Comparison of ENCODE assay signal across 22 mouse cellular contexts in genomic region chr4:116141736-116142135, GRCm38 (mm10). TPM values are rescaled to one million over a fixed set of nuclear protein-coding genes. Genes with fewer than 3 reads are reported as not detected.
"Had no signal": no experiment of that assay in that cellular context is flagged by ENCODE, and none has a peak within 500 bp of the region (broad histone marks: within the 10 kb centered on the region; RNA-seq: fewer than 3 reads in every experiment).

No protein-coding gene starts in this region.

- H3K4me3 ChIP-seq: kidney, embryonic 15.5 days; limb, embryonic 10.5 days; neural tube, embryonic 12.5 days had no signal

- DNase-seq: kidney, adult 18-20 months; kidney, postnatal 14 days; layer of hippocampus, adult 9-11 months; lung, embryonic 14.5 days; lung, postnatal 10 days; midbrain, embryonic 14.5 days; retina, postnatal 1 day; right cerebral cortex, postnatal 14 days; thymus, postnatal 36 days had no signal

- H3K36me3 ChIP-seq: kidney, embryonic 15.5 days; limb, embryonic 10.5 days; neural tube, embryonic 12.5 days had no signal

- H3K27ac ChIP-seq: kidney, embryonic 15.5 days; limb, embryonic 10.5 days; macrophage; neural tube, embryonic 12.5 days had no signal

RNA-seq across cellular contexts. Expression of gene Tspan1, which starts 25.7 kb away (rescaled TPM):
- total RNA-seq: monocyte, adult 5-6 weeks had no signal
- polyA plus RNA-seq: limb, embryonic 10.5 days; limb, embryonic 14.5 days; macrophage had no signal

RNA-seq across cellular contexts. Expression of gene 1700042G07Rik, which starts 31.4 kb away (rescaled TPM):
- total RNA-seq: left cerebral cortex, postnatal 14 days; monocyte, adult 5-6 weeks; neutrophil, adult 5-6 weeks had no signal
- polyA plus RNA-seq: kidney, embryonic 15.5 days; limb, embryonic 10.5 days; limb, embryonic 14.5 days; liver, embryonic 11.5 days; liver, embryonic 16.5 days; lung, embryonic 14.5 days; macrophage; midbrain, embryonic 14.5 days; neural tube, embryonic 12.5 days; small intestine, adult 2 months; stomach, embryonic 16.5 days; thymus, postnatal 0 days had no signal
